Mouse (Mus musculus) testis, adult 2 months (tissue): ENCODE data around the gene Mgat2. TPM values are rescaled to one million over a fixed set of nuclear protein-coding genes. Genes with fewer than 3 reads are reported as not detected.
A peak's percentile ranks its signal among the peaks of the same experiment; 100 is the strongest.

Experiments
- H3K27ac ChIP-seq: fragments of 200-500 bp; 2 replicates; pipeline ENCODE4 v1.5.1; 2012; ENCODE audit warnings: low read depth, low read length; ENCODE audit not compliant: control insufficient read depth, insufficient read depth
- H3K27me3 ChIP-seq: fragments of 200-500 bp; 2 replicates; pipeline ENCODE4 v1.6.1; 2012; ENCODE audit warnings: mild to moderate bottlenecking, low read length, moderate library complexity; ENCODE audit not compliant: control insufficient read depth, insufficient read depth
- H3K36me3 ChIP-seq: fragments of 200-500 bp; 2 replicates; pipeline ENCODE4 v1.6.1; 2012; ENCODE audit warnings: mild to moderate bottlenecking, low read length; ENCODE audit not compliant: control insufficient read depth, insufficient read depth
- H3K4me1 ChIP-seq: fragments of 200-500 bp; 2 replicates; pipeline ENCODE4 v1.6.1; 2012; ENCODE audit warnings: low read length; ENCODE audit not compliant: control insufficient read depth, insufficient read depth
- H3K4me3 ChIP-seq: fragments of 200-500 bp; 2 replicates; pipeline ENCODE4 v1.5.1; 2012; ENCODE audit warnings: low read depth, mild to moderate bottlenecking, low read length, moderate library complexity, mixed read lengths; ENCODE audit not compliant: control insufficient read depth
- CTCF ChIP-seq: fragments of 200-500 bp; IDR thresholded peaks from 2 replicates; pipeline ENCODE4 v1.5.1; 2012; ENCODE audit warnings: low read depth, mild to moderate bottlenecking, inconsistent platforms, low read length, moderate library complexity; ENCODE audit not compliant: control insufficient read depth, insufficient read depth, insufficient replicate concordance
- POLR2A ChIP-seq: fragments of 200-500 bp; IDR thresholded peaks from 2 replicates; pipeline ENCODE4 v1.6.1; 2012; ENCODE audit warnings: low read depth, mild to moderate bottlenecking, inconsistent platforms, low read length, moderate library complexity; ENCODE audit not compliant: control insufficient read depth
- polyA plus RNA-seq: library from polyadenylated mRNA; depleted of rRNA; stranded (reverse); fragments of >200 nt; gene quantifications from 2 replicates; pipeline ENCODE4 v1.2.3, GENCODE M21; 2012

The Mgat2 gene
- polyA plus RNA-seq, 1 experiment = 12.0 TPM

- H3K4me1 ChIP-seq = peaks cover 2% of the 10 kb centered on the region; the same call in 1 of the 2 replicates
- TF ChIP-seq POLR2A (0 out of 2 replicates have a peak, but pooled peaks have one; percentile 25), CTCF (no peak)
- H3K27me3 ChIP-seq = no peaks in the 10 kb centered on the region
- H3K4me3 ChIP-seq = peak overlapping the region; percentile 99
- no peaks in the 10 kb centered on the region for H3K36me3 ChIP-seq
- H3K27ac ChIP-seq = peak overlapping the region; percentile 98
Observed at GRCm38 (mm10) chr12:69184342-69185295, 662 bp downstream of the Mgat2 start.

- Histone ChIP-seq H3K27me3 (no peaks in the 10 kb centered on the region), H3K36me3 (no peaks in the 10 kb centered on the region), H3K27ac (peak overlapping the region; percentile 45; the same call in 1 of the 2 replicates), H3K4me3 (peak overlapping the region; percentile 99), H3K4me1 (no peaks in the 10 kb centered on the region; the same call in 1 of the 2 replicates)
- TF ChIP-seq CTCF = no peak
- TF ChIP-seq POLR2A = no peak
Observed at GRCm38 (mm10) chr12:69185371-69185770, 1.4 kb downstream of the Mgat2 start.

- Histone ChIP-seq H3K4me3 (peak overlapping the region; percentile 21), H3K27me3 (no peaks in the 10 kb centered on the region), H3K36me3 (no peaks in the 10 kb centered on the region), H3K27ac (no peak overlapping the region), H3K4me1 (no peaks in the 10 kb centered on the region; the same call in 1 of the 2 replicates)
- TF ChIP-seq POLR2A = no peak
- TF ChIP-seq CTCF = no peak
Observed at GRCm38 (mm10) chr12:69186811-69187471, 3.0 kb downstream of the Mgat2 start.

- no peaks in the 10 kb centered on the region; the same call in 1 of the 2 replicates for H3K36me3 ChIP-seq
- H3K4me1 ChIP-seq = no peaks in the 10 kb centered on the region; the same call in 1 of the 2 replicates
- no peak overlapping the region for H3K4me3 ChIP-seq
- TF ChIP-seq POLR2A (no peak), CTCF (no peak)
- no peak overlapping the region for H3K27ac ChIP-seq
- H3K27me3 ChIP-seq = no peaks in the 10 kb centered on the region
Observed at GRCm38 (mm10) chr12:69190074-69190473, 6.1 kb downstream of the Mgat2 start.

GRCm38 (mm10) chr12:69190522-69190921 lies 6.6 kb downstream of the Mgat2 start:
- H3K4me3 ChIP-seq = no peak overlapping the region
- no peak overlapping the region for H3K27ac ChIP-seq
- H3K27me3 ChIP-seq = no peaks in the 10 kb centered on the region
- no peaks in the 10 kb centered on the region; the same call in 1 of the 2 replicates for H3K4me1 ChIP-seq
- TF ChIP-seq CTCF (no peak), POLR2A (no peak)
- H3K36me3 ChIP-seq = no peaks in the 10 kb centered on the region; the same call in 1 of the 2 replicates

- no peak overlapping the region for H3K27ac ChIP-seq
- no peak overlapping the region for H3K4me3 ChIP-seq
- no peaks in the 10 kb centered on the region; the same call in 1 of the 2 replicates for H3K4me1 ChIP-seq
- no peaks in the 10 kb centered on the region for H3K27me3 ChIP-seq
- no peak for TF ChIP-seq CTCF
- no peak for TF ChIP-seq POLR2A
- H3K36me3 ChIP-seq = no peaks in the 10 kb centered on the region; the same call in 1 of the 2 replicates
Observed at GRCm38 (mm10) chr12:69191396-69191795, 7.4 kb downstream of the Mgat2 start.

- no peaks in the 10 kb centered on the region; the same call in 1 of the 2 replicates for H3K36me3 ChIP-seq
Observed at GRCm38 (mm10) chr12:69192637-69193036, 8.7 kb downstream of the Mgat2 start.

More at GRCm38 (mm10) chr12:69192637-69193036, 8.7 kb downstream of the Mgat2 start:
- Histone ChIP-seq H3K27ac (no peak overlapping the region), H3K4me1 (no peaks in the 10 kb centered on the region; the same call in 1 of the 2 replicates), H3K4me3 (no peak overlapping the region), H3K27me3 (no peaks in the 10 kb centered on the region)
- no peak for TF ChIP-seq CTCF
- TF ChIP-seq POLR2A = no peak
